Comparison of ENCODE assay signal across 37 mouse cellular contexts in genomic region chr9:49470006-49470405, GRCm38 (mm10). TPM values are rescaled to one million over a fixed set of nuclear protein-coding genes. Genes with fewer than 3 reads are reported as not detected.
"Had no signal": no experiment of that assay in that cellular context is flagged by ENCODE, and none has a peak within 500 bp of the region (broad histone marks: within the 10 kb centered on the region; RNA-seq: fewer than 3 reads in every experiment).

No protein-coding gene starts in this region.

- H3K4me3 ChIP-seq: embryonic facial prominence, embryonic 10.5 days; embryonic facial prominence, embryonic 12.5 days; embryonic facial prominence, embryonic 13.5 days; embryonic facial prominence, embryonic 15.5 days; erythroblast, embryonic 14.5 days; forebrain, embryonic 10.5 days; forebrain, embryonic 12.5 days; forebrain, embryonic 13.5 days; forebrain, embryonic 15.5 days; gastrocnemius, adult 2 months had no signal

- ATAC-seq: forebrain, embryonic 13.5 days; forebrain, embryonic 14.5 days; forebrain, embryonic 15.5 days; forebrain, embryonic 16.5 days; forebrain, postnatal 0 days had no signal

- H3K27me3 ChIP-seq: embryonic facial prominence, embryonic 12.5 days; embryonic facial prominence, embryonic 13.5 days; embryonic facial prominence, embryonic 15.5 days; forebrain, embryonic 12.5 days; forebrain, embryonic 13.5 days; forebrain, embryonic 15.5 days had no signal

- DNase-seq: cerebellum, adult 18-20 months; cerebellum, adult 2 months; cerebellum, adult 8-10 months; cerebellum, adult 9-10 months; cerebellum, adult 9-11 months; cerebellum, postnatal 10 days; cerebellum, postnatal 25 days; cerebellum, postnatal 36 days; embryo, embryonic 11 days; forebrain, postnatal 0 days; gastrocnemius, adult 2 months; gastrocnemius, postnatal 10 days; gastrocnemius, postnatal 14 days; gastrocnemius, postnatal 25 days; gastrocnemius, postnatal 36 days; heart, adult 18-20 months had no signal

- H3K36me3 ChIP-seq: embryonic facial prominence, embryonic 10.5 days; embryonic facial prominence, embryonic 12.5 days; embryonic facial prominence, embryonic 13.5 days; embryonic facial prominence, embryonic 15.5 days; forebrain, embryonic 10.5 days; forebrain, embryonic 12.5 days; forebrain, embryonic 15.5 days had no signal

- H3K9me3 ChIP-seq: embryonic facial prominence, embryonic 10.5 days; embryonic facial prominence, embryonic 12.5 days; embryonic facial prominence, embryonic 13.5 days; embryonic facial prominence, embryonic 15.5 days; forebrain, embryonic 10.5 days; forebrain, embryonic 12.5 days; forebrain, embryonic 13.5 days; forebrain, embryonic 15.5 days had no signal

- H3K4me1 ChIP-seq: embryonic facial prominence, embryonic 10.5 days; embryonic facial prominence, embryonic 12.5 days; embryonic facial prominence, embryonic 13.5 days; embryonic facial prominence, embryonic 15.5 days; forebrain, embryonic 13.5 days had no signal

- H3K4me2 ChIP-seq: embryonic facial prominence, embryonic 12.5 days; embryonic facial prominence, embryonic 13.5 days; embryonic facial prominence, embryonic 15.5 days; forebrain, embryonic 12.5 days; forebrain, embryonic 13.5 days; forebrain, embryonic 15.5 days had no signal

- H3K27ac ChIP-seq: embryonic facial prominence, embryonic 10.5 days; embryonic facial prominence, embryonic 12.5 days; embryonic facial prominence, embryonic 13.5 days; embryonic facial prominence, embryonic 15.5 days; forebrain, embryonic 10.5 days; forebrain, embryonic 12.5 days; forebrain, embryonic 13.5 days; forebrain, embryonic 15.5 days; gastrocnemius, adult 2 months had no signal

- H3K9ac ChIP-seq: embryonic facial prominence, embryonic 12.5 days; embryonic facial prominence, embryonic 13.5 days; embryonic facial prominence, embryonic 15.5 days; forebrain, embryonic 12.5 days; forebrain, embryonic 13.5 days; forebrain, embryonic 15.5 days; forebrain, postnatal 0 days had no signal

RNA-seq across cellular contexts. Expression of gene Ttc12, which starts 16.0 kb away (rescaled TPM):
- polyA plus RNA-seq: erythroblast, embryonic 14.5 days had no signal

RNA-seq across cellular contexts. Expression of gene Ankk1, which starts 43.2 kb away (rescaled TPM):
- total RNA-seq: common myeloid progenitor, adult 5-6 weeks; forebrain, postnatal 0 days; gastrocnemius, adult 18-20 months; gastrocnemius, adult 2 months; gastrocnemius, adult 8-10 months; gastrocnemius, postnatal 10 days; gastrocnemius, postnatal 14 days; gastrocnemius, postnatal 25 days; gastrocnemius, postnatal 36 days; gastrocnemius, postnatal 4 days; granulocyte monocyte progenitor cell, adult 5-6 weeks; heart, adult 18-20 months had no signal
- polyA plus RNA-seq: cerebellum, adult 2 months; cortical plate, adult 2 months; embryonic facial prominence, embryonic 10.5 days; embryonic facial prominence, embryonic 11.5 days; embryonic facial prominence, embryonic 12.5 days; embryonic facial prominence, embryonic 13.5 days; embryonic facial prominence, embryonic 14.5 days; erythroblast, embryonic 14.5 days; forebrain, embryonic 10.5 days; forebrain, embryonic 11.5 days; forebrain, embryonic 12.5 days; forebrain, embryonic 13.5 days; forebrain, embryonic 15.5 days; forebrain, embryonic 16.5 days; forebrain, postnatal 0 days; frontal cortex, adult 2 months had no signal
